Mouse (Mus musculus): ENCODE results near the gene Bax.

Gene Bax

DNA sequence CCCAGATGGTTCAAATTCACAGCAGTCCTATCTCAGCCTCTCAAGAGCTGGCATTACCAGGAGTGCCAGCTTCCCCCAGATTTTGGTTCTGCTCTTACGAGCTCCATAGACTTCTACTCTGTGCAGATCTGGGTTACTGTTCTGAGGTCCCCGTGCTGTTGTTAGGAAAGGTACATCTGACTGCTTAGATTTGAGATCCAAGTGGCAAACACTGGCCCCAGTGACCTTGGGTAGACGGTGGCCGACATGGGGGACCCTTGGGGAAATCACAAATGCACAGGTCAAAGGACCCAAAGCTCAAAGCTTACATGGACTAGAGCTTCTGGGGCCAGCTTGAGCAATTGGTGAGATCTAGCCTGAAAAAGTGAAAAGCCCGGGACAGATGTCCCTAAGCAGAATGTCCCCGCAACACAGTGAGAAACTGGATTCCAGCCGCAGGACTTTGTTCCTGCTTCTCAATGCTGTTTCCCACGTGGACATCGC lies 9.9 kb downstream of the Bax start:
- DNase-seq (ENCODE audit: low spot score), result no peak

DNA sequence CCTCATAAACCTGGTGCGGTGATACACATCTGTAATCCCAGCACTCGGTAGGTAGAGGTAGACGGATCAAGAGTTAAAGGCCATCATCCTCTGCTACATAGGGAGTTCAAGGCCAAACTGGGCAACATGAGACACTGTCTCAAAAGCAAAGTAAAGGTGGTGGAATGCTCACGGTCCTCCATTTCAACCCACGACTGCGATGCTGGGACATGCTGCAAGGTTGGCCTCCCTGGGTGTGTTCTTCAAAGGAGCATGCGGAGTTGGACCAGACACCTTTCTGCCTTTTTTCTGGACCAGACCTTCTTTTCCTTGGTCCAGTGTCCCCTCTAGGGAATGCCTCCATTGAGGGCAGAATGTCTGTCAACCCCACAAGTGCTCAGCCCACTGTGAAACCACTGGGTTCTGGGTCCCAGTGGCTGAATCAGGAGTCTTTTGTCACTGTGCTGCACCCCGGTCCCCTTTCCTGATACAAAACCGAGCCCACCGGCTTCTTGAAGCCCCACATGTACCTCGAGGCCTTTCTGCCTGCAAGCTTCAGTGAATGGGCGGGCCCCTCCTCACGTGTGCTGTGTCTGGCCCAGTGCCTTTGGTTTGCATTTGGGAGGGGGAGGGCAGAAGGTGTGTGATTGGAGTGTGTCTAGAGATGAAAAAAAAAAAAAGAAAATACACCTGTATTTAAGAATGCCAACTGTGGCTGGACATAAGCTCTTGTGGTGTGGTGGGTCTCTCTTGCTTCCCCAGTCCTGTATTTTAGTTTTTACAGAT lies 10.6 kb downstream of the Bax start:
- no peak for DNase-seq (ENCODE audit: low spot score)

DNA sequence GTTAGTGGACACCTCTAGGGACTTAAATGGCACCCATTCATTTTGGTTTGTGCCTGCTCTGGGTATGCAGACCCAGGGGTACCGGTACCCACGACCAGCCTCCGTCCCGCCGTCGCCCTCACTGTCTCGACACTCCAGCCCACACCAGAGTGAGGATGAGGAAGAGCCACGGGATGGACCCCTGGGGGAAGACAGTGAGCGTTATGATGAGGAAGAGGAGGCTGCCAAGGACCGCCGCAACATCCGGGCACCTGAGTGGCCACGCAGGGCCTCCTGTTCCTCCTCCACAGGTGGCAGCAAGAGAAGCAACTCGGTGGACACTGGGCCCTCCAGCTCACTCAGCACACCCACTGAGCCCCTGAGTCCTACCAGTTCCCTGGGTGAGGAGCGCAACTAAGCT lies 11.7 kb downstream of the Bax start:
- no peak for DNase-seq (ENCODE audit: low spot score)

GRCm38 (mm10) chr7:45451344-45451982 lies 15.2 kb downstream of the Bax start:
- DNase-seq (ENCODE audit: low spot score), result peak; percentile 90

- DNase-seq (ENCODE audit: low spot score), result no peak
These were observed 16.7 kb downstream of the Bax start for GRCm38 (mm10) chr7:45449974-45450373.

- DNase-seq (ENCODE audit: low spot score), result peak; percentile 68
These were observed 19.2 kb downstream of the Bax start for GRCm38 (mm10) chr7:45447325-45447990.

GRCm38 (mm10) chr7:45446589-45446988 lies 20.1 kb downstream of the Bax start:
- DNase-seq (ENCODE audit: low spot score), result no peak

GRCm38 (mm10) chr7:45443526-45444420 lies 22.9 kb downstream of the Bax start:
- DNase-seq (ENCODE audit: low spot score), result no peak

DNA sequence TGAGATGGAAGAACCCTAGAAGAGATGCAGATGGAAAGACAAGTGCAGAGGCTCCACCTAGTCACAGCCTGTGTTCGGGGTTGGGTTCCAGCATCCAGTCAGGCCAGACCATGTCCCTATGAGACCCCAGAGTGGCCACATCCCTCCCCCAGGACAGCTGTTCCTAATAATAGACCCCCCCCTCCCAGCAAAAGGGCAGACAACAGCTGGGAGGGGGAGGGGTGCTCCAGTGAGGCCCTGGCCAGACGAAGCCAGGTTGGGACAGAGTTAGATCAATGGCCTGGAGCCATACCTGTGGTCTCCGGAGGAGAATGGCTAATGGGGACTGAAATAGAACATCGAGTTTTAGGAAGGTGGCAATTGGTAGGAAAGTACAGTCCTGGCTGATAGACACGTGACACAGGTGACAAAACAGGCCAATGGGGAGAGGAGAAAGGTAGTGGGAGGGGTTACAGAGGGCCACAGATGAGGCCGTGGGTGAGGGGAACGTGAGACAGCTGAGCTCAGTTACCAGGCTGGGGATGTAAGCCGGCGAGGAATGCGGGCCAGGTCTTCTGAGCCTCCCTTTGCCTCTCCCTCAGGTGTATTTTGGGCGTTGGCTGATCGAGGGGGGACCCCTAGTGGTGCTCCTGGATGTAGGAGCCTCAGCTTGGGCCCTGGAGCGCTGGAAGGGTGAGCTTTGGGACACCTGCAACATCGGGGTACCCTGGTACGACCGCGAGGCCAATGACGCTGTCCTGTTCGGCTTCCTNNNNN lies 29.0 kb downstream of the Bax start, which contains the start of gene Ruvbl2:
Ruvbl2 (minus strand) TSS at position 576 of the 756 bp plus-strand sequence.
- DNase-seq (ENCODE audit: low spot score), result no peak

DNA sequence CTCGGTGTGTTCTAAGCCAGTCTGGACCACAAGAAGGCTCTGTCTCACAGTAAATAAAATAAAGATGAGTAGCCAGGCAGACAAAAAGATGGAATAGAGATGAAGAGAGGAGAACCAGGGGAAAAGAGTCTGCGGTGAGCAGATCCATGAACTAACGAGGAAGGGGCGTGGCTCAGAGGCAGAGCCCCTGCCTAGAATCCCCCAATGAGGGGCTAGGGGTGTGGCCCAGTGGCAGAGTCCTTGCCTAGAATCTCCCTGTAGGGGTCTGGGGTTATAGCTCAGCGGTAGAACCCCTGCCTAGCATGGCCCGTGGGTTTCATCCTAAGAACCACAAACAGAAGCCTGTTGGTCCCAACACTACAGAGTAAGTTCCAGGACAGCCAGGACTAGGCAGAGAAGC lies 29.7 kb downstream of the Bax start:
- peak; percentile 65 for DNase-seq (ENCODE audit: low spot score)

GRCm38 (mm10) chr7:45436444-45436843 lies 30.3 kb downstream of the Bax start:
- DNase-seq (ENCODE audit: low spot score), result no peak

DNA sequence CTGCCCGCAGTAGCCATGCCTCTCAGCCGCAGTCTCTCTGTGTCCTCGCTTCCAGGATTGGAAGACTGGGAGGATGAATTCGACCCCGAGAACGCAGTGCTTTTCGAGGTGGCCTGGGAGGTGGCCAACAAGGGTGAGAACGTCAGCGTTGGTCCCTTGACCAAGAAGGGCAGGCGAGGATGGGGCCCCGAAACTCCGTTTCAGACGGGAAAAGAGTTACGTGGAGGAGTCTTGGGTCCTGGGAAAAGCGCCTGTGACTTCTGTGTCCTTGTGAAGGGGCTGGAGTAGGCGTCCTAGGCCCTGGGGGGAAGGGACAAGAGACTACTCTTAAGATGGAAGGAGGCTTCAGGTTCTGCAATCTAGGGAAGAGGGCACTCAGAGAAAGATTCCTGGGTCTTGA lies 31.7 kb downstream of the Bax start:
- DNase-seq (ENCODE audit: low spot score), result peak; percentile 57

GRCm38 (mm10) chr7:45434203-45435015 lies 32.3 kb downstream of the Bax start, which contains the start of gene Gys1:
TSS of gene Gys1 (plus strand) at chr7:45434844.
- peak; percentile 100 for DNase-seq (ENCODE audit: low spot score)

- no peak for DNase-seq (ENCODE audit: low spot score)
These were observed 32.9 kb downstream of the Bax start for GRCm38 (mm10) chr7:45433835-45434202.

DNA sequence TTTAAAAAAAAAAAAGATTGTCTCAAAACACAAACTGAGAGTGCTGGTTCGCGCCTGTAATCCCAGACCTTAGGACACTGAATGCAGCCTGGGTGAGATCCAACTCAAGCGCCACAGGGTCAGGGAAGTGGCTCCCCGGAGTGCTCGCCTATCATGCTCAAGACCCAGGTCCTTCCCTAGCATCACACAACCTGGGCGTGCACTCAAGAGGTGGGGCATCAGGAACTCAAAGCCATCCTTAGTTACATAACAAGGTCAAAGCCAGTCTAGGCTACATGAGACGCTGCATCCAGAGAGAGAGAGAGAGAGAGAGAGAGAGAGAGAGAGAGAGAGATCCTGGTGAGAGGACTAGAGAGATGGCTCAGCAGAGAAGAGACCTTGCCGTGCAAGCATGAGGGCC lies 40.1 kb downstream of the Bax start:
- no peak for DNase-seq (ENCODE audit: low spot score)

DNA sequence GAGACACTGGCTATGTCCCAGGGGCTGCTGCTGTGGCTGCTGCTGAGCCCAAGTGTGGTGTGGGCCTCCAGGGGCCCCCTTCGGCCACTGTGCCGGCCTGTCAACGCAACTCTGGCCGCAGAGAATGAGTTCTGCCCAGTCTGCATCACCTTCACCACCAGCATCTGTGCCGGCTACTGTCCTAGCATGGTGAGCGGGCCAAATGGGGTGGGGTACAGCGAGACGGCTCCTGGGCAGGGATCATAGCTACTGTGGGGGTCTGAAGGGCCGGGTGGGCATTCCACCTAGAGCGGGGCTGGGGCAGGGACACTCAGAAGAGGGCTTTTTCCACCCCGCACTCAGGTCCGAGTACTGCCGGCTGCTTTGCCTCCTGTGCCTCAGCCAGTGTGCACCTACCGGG lies 45.5 kb downstream of the Bax start:
- DNase-seq (ENCODE audit: low spot score), result no peak

DNA sequence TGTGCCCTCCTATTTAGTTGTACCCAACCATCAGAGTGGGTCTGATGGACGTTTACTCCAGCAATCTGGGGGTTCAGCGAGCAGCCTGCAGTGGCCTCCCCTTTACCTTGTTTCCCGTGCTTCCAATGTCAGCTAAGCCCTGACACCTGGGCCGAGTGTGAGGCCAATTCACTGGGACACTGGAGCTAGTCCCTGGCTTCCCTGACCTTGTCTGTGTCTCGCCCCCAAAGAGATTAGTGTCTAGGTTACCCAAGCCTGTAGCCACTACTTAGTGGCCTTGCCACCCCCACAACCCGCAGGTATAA lies 46.1 kb downstream of the Bax start, which contains the start of gene Lhb:
Lhb (plus strand) TSS at position 206 of the 305 bp plus-strand sequence.
- no peak for DNase-seq (ENCODE audit: low spot score)

DNA sequence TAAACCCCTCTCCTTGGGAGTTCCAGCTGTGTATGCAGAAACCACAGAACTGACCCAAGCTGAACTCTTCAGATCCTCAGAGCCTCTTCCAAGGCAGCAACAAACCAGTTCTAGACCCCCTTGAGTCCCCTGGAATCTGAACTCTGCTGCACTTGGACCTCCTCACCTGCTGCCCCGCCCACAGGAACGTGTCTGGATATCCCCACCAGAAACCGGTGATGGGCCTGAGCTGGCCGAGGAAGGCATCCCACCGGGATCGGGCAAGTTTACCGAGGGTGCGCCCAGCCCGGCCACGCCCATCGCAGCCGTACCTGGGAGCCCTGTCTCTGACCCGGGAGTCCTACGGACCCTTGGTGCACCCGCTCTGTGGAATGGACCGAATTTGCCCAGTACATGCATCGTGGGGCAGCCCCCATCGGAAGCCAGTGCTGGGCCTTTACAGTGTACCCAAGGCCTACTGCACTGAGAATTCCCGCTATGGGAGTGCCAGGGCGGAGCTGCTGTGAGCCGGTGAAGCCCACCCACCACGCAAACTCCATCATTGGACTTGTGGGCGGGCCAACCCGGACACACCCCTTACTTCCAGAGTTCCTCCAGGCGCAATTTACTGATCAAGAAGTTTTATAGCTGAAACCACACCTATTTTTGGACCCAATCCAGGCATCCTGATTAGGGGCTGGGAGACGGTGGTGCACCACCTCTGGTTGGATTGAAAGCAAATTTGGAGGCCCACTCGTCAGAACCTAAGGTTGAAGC lies 46.7 kb downstream of the Bax start:
- DNase-seq (ENCODE audit: low spot score), result no peak

DNA sequence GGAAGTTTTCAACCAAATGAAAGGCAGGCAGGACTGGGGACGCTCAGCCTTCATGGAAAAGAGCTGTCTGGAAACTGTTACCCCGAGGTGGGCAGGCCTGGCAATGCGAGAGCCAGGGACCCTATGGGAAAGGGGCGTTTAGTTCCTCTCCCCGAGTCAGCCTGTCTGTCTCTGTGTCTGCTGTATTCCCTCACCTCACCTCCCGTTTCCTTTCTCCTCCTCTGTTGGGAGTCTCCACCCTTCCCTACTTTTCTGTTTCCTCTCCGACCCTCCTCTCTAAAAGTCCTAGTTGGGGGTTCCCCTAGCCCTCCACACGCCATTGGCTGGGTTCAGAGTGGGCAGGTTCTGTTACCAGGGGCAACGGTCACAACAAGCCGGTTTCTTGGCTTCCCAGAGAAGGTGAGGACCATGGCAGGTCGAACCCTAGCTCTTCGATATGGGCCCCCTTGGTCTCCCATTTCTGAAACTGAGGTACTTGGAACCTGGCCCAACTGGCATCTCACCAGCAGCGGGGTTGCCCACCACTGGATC lies 48.7 kb downstream of the Bax start:
- DNase-seq (ENCODE audit: low spot score), result no peak
